Mouse (Mus musculus) myocyte (in vitro differentiated cells): ENCODE measurements around the gene Kank3.

ENCODE experiments used
- E2F4 ChIP-seq: IDR thresholded peaks from one replicate; pipeline ENCODE4 v1.6.1; 2011; ENCODE audit warnings: mild to moderate bottlenecking, control low read depth, moderate library complexity; ENCODE audit not compliant: insufficient read depth
- MYOG ChIP-seq, 3 experiments: IDR thresholded peaks; one replicate each; pipeline ENCODE4 v1.6.1; 2011; ENCODE audit warnings: control low read depth in 2 of 3, low read depth in 2 of 3, mild to moderate bottlenecking in 2 of 3; ENCODE audit not compliant: insufficient read length in 2 of 3, control insufficient read depth in 1 of 3, insufficient read depth in 1 of 3
- POLR2A ChIP-seq: IDR thresholded peaks from one replicate; pipeline ENCODE4 v1.6.1; 2011; ENCODE audit warnings: low read depth, mild to moderate bottlenecking, control low read depth, moderate library complexity; ENCODE audit not compliant: insufficient read length
- REST ChIP-seq: IDR thresholded peaks from one replicate; pipeline ENCODE4 v1.6.1; 2011; ENCODE audit warnings: mild to moderate bottlenecking, control low read depth, moderate library complexity; ENCODE audit not compliant: insufficient read depth, insufficient read length
- TCF12 ChIP-seq: IDR thresholded peaks from one replicate; pipeline ENCODE4 v1.6.1; 2011; ENCODE audit warnings: mild to moderate bottlenecking, control low read depth; ENCODE audit not compliant: poor library complexity, insufficient read depth, severe bottlenecking

DNA sequence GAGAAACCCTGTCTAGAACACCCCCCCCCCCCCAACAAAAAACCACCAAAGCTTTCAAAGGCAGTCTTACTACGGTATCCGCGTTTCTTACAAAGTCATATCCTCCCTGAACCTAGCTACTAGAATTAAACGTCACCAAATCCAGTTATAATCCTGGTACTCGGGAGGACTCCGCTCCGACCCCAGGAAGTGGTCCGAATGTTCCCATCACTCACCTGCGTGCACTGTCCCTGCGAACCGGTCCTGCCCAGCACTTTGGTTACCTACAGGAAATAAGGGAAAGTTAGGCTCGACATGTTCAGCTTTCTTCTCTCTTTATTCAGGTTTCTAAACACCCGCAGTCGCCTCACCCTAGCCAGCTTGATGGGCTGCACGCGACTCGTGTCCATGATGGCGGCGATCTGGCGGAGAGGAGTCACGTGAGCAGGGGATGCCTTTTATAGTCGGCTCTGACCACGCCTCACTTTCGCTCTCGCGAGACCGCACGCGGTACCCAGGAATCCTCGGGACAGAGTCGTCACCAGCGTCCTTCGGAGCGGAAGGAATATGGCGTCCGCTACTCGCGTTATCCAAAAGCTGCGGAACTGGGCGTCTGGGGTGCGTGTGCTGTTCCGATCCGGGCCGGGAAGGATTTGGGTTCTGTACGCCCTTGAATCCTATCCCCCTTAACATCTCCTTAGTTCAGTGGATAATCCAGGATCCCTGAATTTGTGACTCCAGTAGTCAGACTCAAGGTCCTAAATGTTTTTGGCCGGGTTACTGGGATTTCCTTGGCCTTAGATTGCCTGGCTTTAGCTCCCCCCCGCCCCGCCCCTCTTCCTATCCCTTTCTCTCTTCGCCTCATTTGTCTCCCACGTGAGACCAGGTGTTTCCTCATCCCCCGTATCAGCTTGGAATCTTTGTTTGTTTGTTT is 14.0 kb downstream of the Kank3 start, which contains the start of the genes Rps28 and Ndufa7:
- TF ChIP-seq REST (peak; percentile 56), E2F4 (no peak), POLR2A (peak; percentile 93), MYOG (IDR thresholded peaks at IDR 0.05; ENCODE audit: control insufficient read depth in 1 of 3, insufficient read depth in 1 of 3, insufficient read length in 2 of 3, low read depth in 2 of 3) (no peak), TCF12 (no peak)
